Mouse (Mus musculus): ENCODE data around the gene Lsm6. TPM values are rescaled to one million over a fixed set of nuclear protein-coding genes. Genes with fewer than 3 reads are reported as not detected.
"Not testable (repeated sequence)": the region's sequence is repeated elsewhere in the genome, so short reads cannot be mapped to it uniquely, and the experiment has no call there.

The Lsm6 gene
- total and polyA plus RNA-seq, 2 experiments: 10.6 to 38.3 TPM

- 68% methylated on average over 4 of the region's 4 CpGs for WGBS
- Histone ChIP-seq H3K27ac (replicated peaks; ENCODE audit: insufficient read depth, low read depth, low read length) (no peak overlapping the region), H3K27me3 (ENCODE audit: control insufficient read depth, insufficient read depth, low read length) (no peaks in the 10 kb centered on the region), H3K79me2 (ENCODE audit: control insufficient read depth, insufficient read depth, low read length) (no peaks in the 10 kb centered on the region), H3K36me3 (ENCODE audit: control insufficient read depth, insufficient read depth, low read length) (no peaks in the 10 kb centered on the region), H3K9ac (ENCODE audit: low read depth, low read length) (no peak overlapping the region), H3K4me3 (ENCODE audit: insufficient read depth, low read depth, low read length) (no peak overlapping the region), H3K4me1 (ENCODE audit: control insufficient read depth, insufficient read depth, low read length) (no peaks in the 10 kb centered on the region)
- no peak for DNase-seq (ENCODE audit: extremely low read depth, low read depth, low spot score)
- TF ChIP-seq CTCF (IDR thresholded peaks at IDR 0.05; ENCODE audit: low read depth, low read length): no peak
- no peak for TF ChIP-seq POLR2A (IDR thresholded peaks at IDR 0.05; ENCODE audit: extremely low read depth, insufficient read depth, low read length)
These were observed 3.6 kb upstream of the Lsm6 start for GRCm38 (mm10) chr8:78824515-78824914.

GRCm38 (mm10) chr8:78819973-78820372 lies 967 bp downstream of the Lsm6 start:
- H3K4me3 ChIP-seq (ENCODE audit: insufficient read depth, low read depth, low read length): peak overlapping the region; percentile 97
- WGBS: 19% methylated on average over 3 of the region's 3 CpGs
- H3K4me1 ChIP-seq (ENCODE audit: control insufficient read depth, insufficient read depth, low read length); H3K79me2 ChIP-seq (ENCODE audit: control insufficient read depth, insufficient read depth, low read length); H3K27me3 ChIP-seq (ENCODE audit: control insufficient read depth, insufficient read depth, low read length); H3K36me3 ChIP-seq (ENCODE audit: control insufficient read depth, insufficient read depth, low read length): not testable (repeated sequence)
- peak; percentile 37 for DNase-seq (ENCODE audit: extremely low read depth, low read depth, low spot score)
- peak overlapping the region; percentile 29; the same call in 1 of the 2 replicates for H3K9ac ChIP-seq (ENCODE audit: low read depth, low read length)
- H3K27ac ChIP-seq (replicated peaks; ENCODE audit: insufficient read depth, low read depth, low read length): peak overlapping the region; percentile 86; the same call in 1 of the 2 replicates

- WGBS: 68% methylated on average over 2 of the region's 2 CpGs
- no peak overlapping the region for H3K9ac ChIP-seq (ENCODE audit: low read depth, low read length)
- TF ChIP-seq POLR2A (IDR thresholded peaks at IDR 0.05; ENCODE audit: extremely low read depth, insufficient read depth, low read length) (no peak), CTCF (IDR thresholded peaks at IDR 0.05; ENCODE audit: low read depth, low read length) (no peak)
- H3K36me3 ChIP-seq (ENCODE audit: control insufficient read depth, insufficient read depth, low read length): peaks cover 6% of the 10 kb centered on the region
- H3K4me1 ChIP-seq (ENCODE audit: control insufficient read depth, insufficient read depth, low read length): peaks cover 9% of the 10 kb centered on the region
- no peak for DNase-seq (ENCODE audit: extremely low read depth, low read depth, low spot score)
- H3K79me2 ChIP-seq (ENCODE audit: control insufficient read depth, insufficient read depth, low read length): no peaks in the 10 kb centered on the region
- H3K27me3 ChIP-seq (ENCODE audit: control insufficient read depth, insufficient read depth, low read length): no peaks in the 10 kb centered on the region
- H3K4me3 ChIP-seq (ENCODE audit: insufficient read depth, low read depth, low read length): no peak overlapping the region
- no peak overlapping the region for H3K27ac ChIP-seq (replicated peaks; ENCODE audit: insufficient read depth, low read depth, low read length)
These were observed 6.2 kb downstream of the Lsm6 start for GRCm38 (mm10) chr8:78814743-78815142.

- no peak for TF ChIP-seq CTCF (IDR thresholded peaks at IDR 0.05; ENCODE audit: low read depth, low read length)
- TF ChIP-seq POLR2A (IDR thresholded peaks at IDR 0.05; ENCODE audit: extremely low read depth, insufficient read depth, low read length): no peak
These were observed 7.9 kb downstream of the Lsm6 start for GRCm38 (mm10) chr8:78813021-78813420.

DNA sequence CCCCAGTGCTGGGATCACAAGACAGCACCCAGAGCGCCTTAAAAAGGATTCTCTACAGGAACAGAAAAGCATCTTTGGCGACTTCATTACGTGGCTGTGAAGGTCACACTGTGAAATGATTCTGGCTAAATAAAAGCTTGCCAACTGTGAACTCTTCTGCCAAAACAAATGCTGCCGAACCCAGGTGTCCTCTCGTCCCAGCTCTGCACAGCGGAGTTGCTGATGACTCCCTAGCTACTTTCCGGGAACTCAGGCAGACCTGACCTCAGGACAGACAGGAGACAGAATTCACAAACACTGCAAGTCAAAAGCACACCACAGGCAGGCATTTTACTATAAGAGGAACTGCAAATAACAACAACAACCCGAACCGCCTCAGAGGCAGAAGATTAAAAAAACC lies 8.5 kb downstream of the Lsm6 start:
- peaks cover 24% of the 10 kb centered on the region for H3K36me3 ChIP-seq (ENCODE audit: control insufficient read depth, insufficient read depth, low read length)
- H3K27ac ChIP-seq (replicated peaks; ENCODE audit: insufficient read depth, low read depth, low read length): peak overlapping the region; percentile 100
- H3K9ac ChIP-seq (ENCODE audit: low read depth, low read length): no peak overlapping the region
- 16% methylated on average over 9 of the region's 9 CpGs for WGBS
- peak; percentile 94 for DNase-seq (ENCODE audit: extremely low read depth, low read depth, low spot score)
- peaks cover 9% of the 10 kb centered on the region for H3K4me1 ChIP-seq (ENCODE audit: control insufficient read depth, insufficient read depth, low read length)
- TF ChIP-seq CTCF (IDR thresholded peaks at IDR 0.05; ENCODE audit: low read depth, low read length): no peak
- no peak for TF ChIP-seq POLR2A (IDR thresholded peaks at IDR 0.05; ENCODE audit: extremely low read depth, insufficient read depth, low read length)
- H3K27me3 ChIP-seq (ENCODE audit: control insufficient read depth, insufficient read depth, low read length): no peaks in the 10 kb centered on the region
- no peaks in the 10 kb centered on the region for H3K79me2 ChIP-seq (ENCODE audit: control insufficient read depth, insufficient read depth, low read length)
- H3K4me3 ChIP-seq (ENCODE audit: insufficient read depth, low read depth, low read length): peak overlapping the region; percentile 53; the same call in 1 of the 2 replicates

More at GRCm38 (mm10) chr8:78813021-78813420, 7.9 kb downstream of the Lsm6 start:
- WGBS: 37% methylated on average over 9 of the region's 9 CpGs
- peak; percentile 83 for DNase-seq (ENCODE audit: extremely low read depth, low read depth, low spot score)
- no peaks in the 10 kb centered on the region for H3K27me3 ChIP-seq (ENCODE audit: control insufficient read depth, insufficient read depth, low read length)
- H3K4me3 ChIP-seq (ENCODE audit: insufficient read depth, low read depth, low read length): peak overlapping the region; percentile 53; the same call in 1 of the 2 replicates
- H3K79me2 ChIP-seq (ENCODE audit: control insufficient read depth, insufficient read depth, low read length): no peaks in the 10 kb centered on the region
- H3K27ac ChIP-seq (replicated peaks; ENCODE audit: insufficient read depth, low read depth, low read length): peak overlapping the region; percentile 100
- peaks cover 18% of the 10 kb centered on the region for H3K36me3 ChIP-seq (ENCODE audit: control insufficient read depth, insufficient read depth, low read length)
- H3K9ac ChIP-seq (ENCODE audit: low read depth, low read length): peak overlapping the region; percentile 66
- peaks cover 9% of the 10 kb centered on the region for H3K4me1 ChIP-seq (ENCODE audit: control insufficient read depth, insufficient read depth, low read length)

DNA sequence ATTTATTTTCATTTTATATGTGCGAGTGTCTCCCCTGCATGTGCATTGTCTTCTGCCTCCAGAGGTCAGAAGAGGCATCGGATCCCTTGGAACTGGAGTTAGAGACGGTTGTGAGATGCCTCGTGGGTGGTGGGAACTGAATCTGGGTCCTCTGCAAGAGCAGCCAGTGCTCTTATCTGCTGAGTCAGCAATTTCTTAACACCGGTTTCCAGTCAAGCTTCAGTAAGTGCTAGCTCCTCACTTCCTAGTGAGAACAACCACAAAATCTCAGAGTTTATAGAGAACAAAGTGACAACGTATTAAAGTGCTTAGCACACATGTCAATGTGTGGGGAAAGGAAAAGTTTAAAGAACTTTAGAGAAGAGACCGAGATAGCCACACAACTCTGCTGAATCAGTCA lies 9.2 kb downstream of the Lsm6 start:
- Histone ChIP-seq H3K4me3 (ENCODE audit: insufficient read depth, low read depth, low read length) (no peak overlapping the region), H3K79me2 (ENCODE audit: control insufficient read depth, insufficient read depth, low read length) (no peaks in the 10 kb centered on the region), H3K27me3 (ENCODE audit: control insufficient read depth, insufficient read depth, low read length) (no peaks in the 10 kb centered on the region), H3K9ac (ENCODE audit: low read depth, low read length) (no peak overlapping the region), H3K4me1 (ENCODE audit: control insufficient read depth, insufficient read depth, low read length) (peaks cover 9% of the 10 kb centered on the region), H3K36me3 (ENCODE audit: control insufficient read depth, insufficient read depth, low read length) (peaks cover 27% of the 10 kb centered on the region), H3K27ac (replicated peaks; ENCODE audit: insufficient read depth, low read depth, low read length) (no peak overlapping the region)
- WGBS: 84% methylated on average over 7 of the region's 7 CpGs
- TF ChIP-seq CTCF (IDR thresholded peaks at IDR 0.05; ENCODE audit: low read depth, low read length): no peak
- no peak for TF ChIP-seq POLR2A (IDR thresholded peaks at IDR 0.05; ENCODE audit: extremely low read depth, insufficient read depth, low read length)
- no peak for DNase-seq (ENCODE audit: extremely low read depth, low read depth, low spot score)

Measured in liver, adult 2 months (tissue).